ENCODE assay signal across 8 mouse cellular contexts in the genomic region with DNA sequence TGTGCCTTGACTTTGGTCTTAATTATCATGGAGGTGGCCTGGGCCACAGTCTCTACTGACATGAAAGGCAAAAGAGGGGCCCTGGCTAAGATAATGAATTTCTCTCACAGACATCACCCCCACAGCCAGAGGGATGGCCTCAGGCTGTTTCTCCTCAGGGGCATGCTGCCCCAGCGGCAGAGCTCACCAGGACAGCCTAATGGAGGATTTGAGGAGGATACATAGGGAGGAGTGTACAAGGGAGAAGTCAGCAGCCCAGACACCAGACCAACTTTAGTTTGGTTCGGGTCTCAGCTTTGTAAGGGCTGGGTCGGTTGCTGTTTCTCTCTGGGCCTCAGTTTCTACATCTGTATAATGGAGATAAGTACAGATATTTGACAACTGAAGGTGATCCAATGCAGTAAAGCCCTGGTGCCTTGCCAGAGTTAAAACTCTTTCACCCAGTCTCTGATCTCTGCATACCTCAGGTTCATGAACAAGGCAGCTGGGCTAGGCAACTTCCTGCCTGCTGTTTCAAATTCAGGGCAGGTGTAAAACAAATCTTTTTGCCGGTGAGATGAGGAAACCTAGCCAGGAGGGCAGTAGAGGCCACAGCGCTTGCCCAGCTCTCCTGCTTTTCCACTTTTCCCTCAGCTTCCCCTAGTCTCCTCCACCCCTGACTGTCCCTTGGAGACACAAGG. TPM values are rescaled to one million over a fixed set of nuclear protein-coding genes. Genes with fewer than 3 reads are reported as not detected.
A peak's percentile ranks its signal among the peaks of the same experiment; 100 is the strongest.
DNase-seq lines count a peak whose midpoint lies in the region; ATAC-seq and TF ChIP-seq lines count a peak whose summit lies in the region.

No protein-coding gene starts in this region.

- no peaks in the 10 kb centered on the region for H3K36me3 ChIP-seq in kidney, embryonic 16.5 days (ENCODE audit: insufficient read depth, low read length)
- no peaks in the 10 kb centered on the region for H3K36me3 ChIP-seq in intestine, embryonic 16.5 days (ENCODE audit: control insufficient read depth, insufficient read depth, low read length)
- H3K36me3 ChIP-seq in stomach, embryonic 15.5 days = no peaks in the 10 kb centered on the region

- 69% methylated on average over 5 of the region's 5 CpGs for WGBS in kidney, embryonic 16.5 days
- WGBS in intestine, embryonic 16.5 days = 70% methylated on average over 5 of the region's 5 CpGs
- WGBS in stomach, embryonic 15.5 days = 67% methylated on average over 5 of the region's 5 CpGs

- peaks cover 16% of the 10 kb centered on the region for H3K4me1 ChIP-seq in kidney, embryonic 16.5 days (ENCODE audit: insufficient read depth, low read length)
- H3K4me1 ChIP-seq in bone marrow macrophage, adult 2 months (ENCODE audit: control insufficient read depth, insufficient read depth, low read length) = peaks cover 46% of the 10 kb centered on the region
- H3K4me1 ChIP-seq in intestine, embryonic 16.5 days (ENCODE audit: control insufficient read depth, insufficient read depth, low read length) = peaks cover 11% of the 10 kb centered on the region
- H3K4me1 ChIP-seq in stomach, embryonic 15.5 days = peaks cover 12% of the 10 kb centered on the region

- intact Hi-C loops in left cerebral cortex, adult 2 months (cut with DNase I) = no loop called here

- DNase-seq in kidney, adult 8-10 months = no peak
- no peak for DNase-seq in layer of hippocampus, adult 9-11 months
- no peak for DNase-seq in c-Kit-positive CD71-positive TER-119-positive erythroid progenitor cells, embryonic 14.5 days (ENCODE audit: low spot score)
- DNase-seq in left cerebral cortex, adult 2 months (ENCODE audit: extremely low spot score in 1 of 2, low spot score in 2 of 2) = no peak

- H3K4me3 ChIP-seq in kidney, embryonic 16.5 days (ENCODE audit: low read length) = no peak overlapping the region
- H3K4me3 ChIP-seq in bone marrow macrophage, adult 2 months (ENCODE audit: insufficient read depth, low read length) = peak overlapping the region; percentile 73
- H3K4me3 ChIP-seq in intestine, embryonic 16.5 days (ENCODE audit: low read length) = no peak overlapping the region
- 0 out of 2 replicates have a peak overlapping the region, but pooled peaks have one; percentile 20 for H3K4me3 ChIP-seq in stomach, embryonic 15.5 days (replicated peaks)
- H3K4me3 ChIP-seq in left cerebral cortex, adult 2 months = no peak overlapping the region

- no peak for TF ChIP-seq POLR2A in bone marrow macrophage, adult 2 months (IDR thresholded peaks at IDR 0.05; ENCODE audit: borderline replicate concordance, low read depth, low read length)

- no peak overlapping the region; the same call in 1 of the 2 replicates for H3K27ac ChIP-seq in kidney, embryonic 16.5 days (ENCODE audit: low read length)
- H3K27ac ChIP-seq in bone marrow macrophage, adult 2 months (ENCODE audit: insufficient read depth, low read depth, low read length) = peak overlapping the region; percentile 75
- no peak overlapping the region for H3K27ac ChIP-seq in intestine, embryonic 16.5 days (ENCODE audit: low read length)
- H3K27ac ChIP-seq in stomach, embryonic 15.5 days = peak overlapping the region; percentile 67; the same call in 1 of the 2 replicates
- no peak overlapping the region for H3K27ac ChIP-seq in left cerebral cortex, adult 2 months

- ATAC-seq in kidney, embryonic 16.5 days (ENCODE audit: low FRiP score, low TSS enrichment) = peak; percentile 32; the same call in 1 of the 2 replicates
- peak; percentile 25; the same call in 1 of the 2 replicates for ATAC-seq in intestine, embryonic 16.5 days
- ATAC-seq in stomach, embryonic 15.5 days (ENCODE audit: insufficient read depth, low FRiP score, low read depth) = no peak

- no peaks in the 10 kb centered on the region for H3K9me3 ChIP-seq in kidney, embryonic 16.5 days (ENCODE audit: low read length)
- no peaks in the 10 kb centered on the region for H3K9me3 ChIP-seq in intestine, embryonic 16.5 days (ENCODE audit: control insufficient read depth, low read length)
- no peaks in the 10 kb centered on the region for H3K9me3 ChIP-seq in stomach, embryonic 15.5 days

- H3K27me3 ChIP-seq in kidney, embryonic 16.5 days (ENCODE audit: insufficient read depth, low read length) = no peaks in the 10 kb centered on the region
- H3K27me3 ChIP-seq in intestine, embryonic 16.5 days (replicated peaks; ENCODE audit: control insufficient read depth, insufficient read depth, low read length) = no peaks in the 10 kb centered on the region
- no peaks in the 10 kb centered on the region for H3K27me3 ChIP-seq in stomach, embryonic 15.5 days (replicated peaks)

- H3K4me2 ChIP-seq in kidney, embryonic 16.5 days (replicated peaks; ENCODE audit: low read depth, low read length) = peak overlapping the region; percentile 36; the same call in 1 of the 2 replicates
- H3K4me2 ChIP-seq in intestine, embryonic 16.5 days (ENCODE audit: low read depth, low read length) = no peak overlapping the region
- H3K4me2 ChIP-seq in stomach, embryonic 15.5 days = peak overlapping the region; percentile 44

- no peak for TF ChIP-seq CTCF in bone marrow macrophage, adult 2 months (IDR thresholded peaks at IDR 0.05; ENCODE audit: low read depth, low read length)
- no peak for TF ChIP-seq CTCF in left cerebral cortex, adult 2 months (IDR thresholded peaks at IDR 0.05)

- H3K9ac ChIP-seq in kidney, embryonic 16.5 days (replicated peaks; ENCODE audit: low read length) = no peak overlapping the region
- no peak overlapping the region for H3K9ac ChIP-seq in intestine, embryonic 16.5 days (ENCODE audit: low read depth, low read length)
- no peak overlapping the region for H3K9ac ChIP-seq in stomach, embryonic 15.5 days

RNA-seq across cellular contexts. Expression of a gene that starts 0.9 kb away (rescaled TPM):
- 0.91 and 0.96 TPM in 2 replicates for polyA plus RNA-seq in kidney, embryonic 16.5 days (2015; fragmentation: Nextera tagmentation; extraction: Ambion mirVana)
- polyA plus RNA-seq in bone marrow macrophage, adult 2 months (2012; ENCODE audit: insufficient read depth, insufficient read length, missing spikeins) = 163 and 182 TPM in 2 replicates
- polyA plus RNA-seq in intestine, embryonic 16.5 days (2015; fragmentation: Nextera tagmentation; extraction: Ambion mirVana) = 1.6 and 2.3 TPM in 2 replicates
- 2.2 and 2.4 TPM in 2 replicates for polyA plus RNA-seq in stomach, embryonic 15.5 days (2015; fragmentation: Nextera tagmentation; extraction: Ambion mirVana)
- 1 to 10 TPM; 2.3 to 4.6 TPM for total RNA-seq in left cerebral cortex, adult 2 months (2021)

RNA-seq across cellular contexts. Expression of a gene that starts 49.0 kb away (rescaled TPM):
- polyA plus RNA-seq in kidney, embryonic 16.5 days (2015; fragmentation: Nextera tagmentation; extraction: Ambion mirVana) = 247 and 255 TPM in 2 replicates
- polyA plus RNA-seq in bone marrow macrophage, adult 2 months (2012; ENCODE audit: insufficient read depth, insufficient read length, missing spikeins) = 36.9 and 41.2 TPM in 2 replicates
- polyA plus RNA-seq in intestine, embryonic 16.5 days (2015; fragmentation: Nextera tagmentation; extraction: Ambion mirVana) = 128 and 136 TPM in 2 replicates
- polyA plus RNA-seq in stomach, embryonic 15.5 days (2015; fragmentation: Nextera tagmentation; extraction: Ambion mirVana) = 187 and 192 TPM in 2 replicates
- 100 to 1,000 TPM in 1 of 2 experiments, 10 to 100 TPM in 1; 98.6 to 101 TPM for total RNA-seq in left cerebral cortex, adult 2 months (2021)

Comparison
In these comparisons a context has a peak if more than half of its experiments do, and no peak if none do; other contexts are left out.
1. H3K27ac ChIP-seq: peak in bone marrow macrophage, adult 2 months (single experiment) and stomach, embryonic 15.5 days (single experiment); none in kidney, embryonic 16.5 days (single experiment), intestine, embryonic 16.5 days (single experiment) and left cerebral cortex, adult 2 months (single experiment).
2. H3K4me3 ChIP-seq: peak in bone marrow macrophage, adult 2 months (single experiment) and stomach, embryonic 15.5 days (single experiment); none in kidney, embryonic 16.5 days (single experiment), intestine, embryonic 16.5 days (single experiment) and left cerebral cortex, adult 2 months (single experiment).
3. RNA of a gene that starts 0.9 kb away (polyA plus RNA-seq): 163 to 182 TPM in bone marrow macrophage, adult 2 months; 2.2 to 2.4 TPM in stomach, embryonic 15.5 days, 1.6 to 2.3 TPM in intestine, embryonic 16.5 days and 0.91 to 0.96 TPM in kidney, embryonic 16.5 days; every median in the first group is over 10 times any median in the second.